Mouse (Mus musculus): ENCODE results near the gene Pck1.

Pck1 gene

DNA sequence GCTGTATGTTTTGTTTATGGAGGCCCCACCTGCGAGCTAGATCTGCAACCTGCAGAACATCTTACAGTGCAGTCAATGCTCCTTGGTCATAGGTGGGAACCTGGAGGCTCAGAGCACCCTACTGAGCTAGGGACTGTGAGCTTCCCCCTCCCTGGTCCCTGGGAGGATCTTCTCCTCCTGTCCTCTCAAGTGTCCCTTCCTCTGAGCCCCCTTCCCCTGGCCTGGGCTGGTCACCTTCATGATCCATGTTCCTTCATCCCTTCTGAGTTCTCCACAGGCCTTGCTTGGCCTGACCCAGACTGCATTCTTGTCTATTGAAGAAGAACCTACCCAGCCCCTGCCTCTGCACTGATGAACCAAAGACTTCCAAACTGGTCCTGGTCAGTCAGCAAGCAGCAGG, 21.7 kb downstream of the Pck1 start:
- DNase-seq: no peak

DNA sequence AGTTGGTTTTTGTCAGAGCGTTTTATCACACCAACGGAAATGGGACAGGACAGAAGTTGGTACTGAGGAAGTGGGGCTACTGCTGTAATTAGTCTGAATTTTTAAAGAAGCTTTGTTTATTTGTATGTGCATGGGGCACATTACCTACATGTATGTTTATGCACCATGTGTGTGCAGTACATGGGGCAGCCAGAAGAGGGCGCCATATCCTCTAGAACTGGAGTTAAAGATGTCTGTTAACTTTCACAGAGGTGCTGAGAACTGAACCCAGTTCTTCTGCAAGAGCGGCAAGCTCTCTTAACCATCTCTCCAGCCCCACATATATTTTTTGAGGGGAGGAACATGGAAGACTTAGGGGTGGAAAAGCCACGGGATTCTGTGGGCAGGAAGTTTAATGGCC, 22.9 kb downstream of the Pck1 start:
- no peak for DNase-seq

GRCm38 (mm10) chr2:173177481-173177880, 24.6 kb downstream of the Pck1 start:
- no peak for DNase-seq

GRCm38 (mm10) chr2:173177951-173178350, 25.1 kb downstream of the Pck1 start:
- peak; percentile 74 to 81 for DNase-seq

DNA sequence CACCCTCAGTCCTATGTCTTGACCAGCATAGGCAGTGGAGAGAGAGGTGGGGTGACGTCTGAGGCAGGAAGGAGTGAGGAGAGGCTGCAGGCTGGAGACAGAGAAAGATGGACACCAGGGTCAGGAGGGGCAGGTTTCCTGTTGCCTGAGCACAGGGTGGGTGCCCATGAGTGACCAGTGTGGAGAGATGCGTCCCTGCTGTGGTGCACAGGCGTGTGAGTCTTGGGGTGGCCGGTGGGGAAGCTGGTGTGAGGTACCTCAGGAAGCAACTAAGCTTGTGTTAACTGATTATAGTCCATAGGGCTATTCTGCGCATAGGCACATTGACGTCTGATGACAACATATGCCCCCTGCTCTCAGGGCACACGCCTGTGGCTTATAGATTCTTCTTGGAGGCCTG, 26.2 kb downstream of the Pck1 start:
- DNase-seq: no peak

GRCm38 (mm10) chr2:173180026-173180425, 27.2 kb downstream of the Pck1 start:
- DNase-seq: no peak

DNA sequence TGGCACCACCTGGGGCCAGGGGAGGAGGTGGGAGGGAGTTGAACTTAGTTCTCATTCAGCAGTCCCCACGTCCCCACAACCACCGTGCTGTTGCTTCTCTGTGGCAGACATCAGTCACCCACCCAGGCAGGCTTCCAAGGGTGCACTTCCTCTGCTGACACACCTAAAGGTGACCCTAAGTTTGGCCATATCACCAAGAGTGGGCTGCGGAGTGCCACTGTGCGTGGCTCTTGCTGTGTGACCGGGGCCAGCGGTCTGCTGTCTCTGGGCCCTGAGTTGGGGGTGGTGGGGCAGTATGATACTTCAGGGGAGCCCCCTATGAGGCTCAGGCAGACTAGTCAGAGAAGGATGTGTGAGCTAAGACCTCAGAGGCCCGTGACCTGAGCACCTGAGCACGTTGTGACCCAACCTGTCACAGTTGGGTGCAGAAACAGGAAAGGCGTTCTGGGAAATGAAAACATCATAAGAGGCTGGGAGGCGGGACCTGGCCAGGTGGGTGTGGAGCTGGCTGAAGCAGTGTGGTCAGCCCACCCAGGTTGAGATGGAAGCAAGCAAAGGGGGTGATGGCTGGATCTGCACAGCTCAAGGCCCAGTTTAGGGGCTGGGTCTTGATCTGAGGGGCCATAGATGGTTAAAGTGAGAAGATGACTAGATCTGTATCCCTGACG, 28.0 kb downstream of the Pck1 start:
- no peak for DNase-seq

- DNase-seq: no peak
Observed at GRCm38 (mm10) chr2:173181486-173181885, 28.6 kb downstream of the Pck1 start.

- DNase-seq: no peak
Observed at GRCm38 (mm10) chr2:173181901-173182300, 29.1 kb downstream of the Pck1 start.

- no peak for DNase-seq
Observed at GRCm38 (mm10) chr2:173182796-173183195, 29.9 kb downstream of the Pck1 start.

GRCm38 (mm10) chr2:173183311-173183710, 30.5 kb downstream of the Pck1 start:
- no peak for DNase-seq

DNA sequence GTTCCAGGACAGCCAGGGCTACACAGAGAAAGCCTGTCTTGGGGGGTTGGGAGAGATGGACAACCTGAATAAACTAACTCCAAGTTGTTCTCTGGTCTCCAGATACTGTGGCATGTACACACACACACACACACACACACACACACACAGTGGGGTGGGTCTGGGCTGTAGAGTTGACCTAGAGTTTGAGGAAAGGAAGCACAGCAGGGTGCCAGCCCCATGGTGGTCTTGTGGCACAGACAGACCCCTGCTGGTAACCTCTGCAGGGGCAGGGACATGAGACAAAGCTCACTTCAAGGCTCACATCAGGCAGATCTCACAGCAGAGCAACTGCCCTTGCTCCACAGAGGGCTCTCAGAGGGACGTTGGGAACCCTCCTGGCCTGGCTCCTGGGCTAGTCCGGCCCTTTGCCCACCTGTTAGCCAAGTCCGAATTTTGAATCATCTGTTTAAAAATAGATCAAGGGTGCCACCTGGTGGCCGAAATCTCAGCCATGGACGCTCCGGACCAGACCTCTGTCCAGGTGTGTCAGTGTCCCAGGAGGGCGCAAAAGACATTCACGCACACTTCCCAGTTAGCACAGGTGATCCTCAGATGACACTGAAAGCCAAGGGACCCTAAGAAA, 31.1 kb downstream of the Pck1 start:
- DNase-seq: peak; percentile 88 to 92

- DNase-seq: no peak
Observed at GRCm38 (mm10) chr2:173184475-173185080, 31.7 kb downstream of the Pck1 start.

- DNase-seq: no peak
Observed at GRCm38 (mm10) chr2:173185282-173185681, 32.4 kb downstream of the Pck1 start.

GRCm38 (mm10) chr2:173186047-173186943, 33.4 kb downstream of the Pck1 start:
- DNase-seq: peak; percentile 95 to 98

DNA sequence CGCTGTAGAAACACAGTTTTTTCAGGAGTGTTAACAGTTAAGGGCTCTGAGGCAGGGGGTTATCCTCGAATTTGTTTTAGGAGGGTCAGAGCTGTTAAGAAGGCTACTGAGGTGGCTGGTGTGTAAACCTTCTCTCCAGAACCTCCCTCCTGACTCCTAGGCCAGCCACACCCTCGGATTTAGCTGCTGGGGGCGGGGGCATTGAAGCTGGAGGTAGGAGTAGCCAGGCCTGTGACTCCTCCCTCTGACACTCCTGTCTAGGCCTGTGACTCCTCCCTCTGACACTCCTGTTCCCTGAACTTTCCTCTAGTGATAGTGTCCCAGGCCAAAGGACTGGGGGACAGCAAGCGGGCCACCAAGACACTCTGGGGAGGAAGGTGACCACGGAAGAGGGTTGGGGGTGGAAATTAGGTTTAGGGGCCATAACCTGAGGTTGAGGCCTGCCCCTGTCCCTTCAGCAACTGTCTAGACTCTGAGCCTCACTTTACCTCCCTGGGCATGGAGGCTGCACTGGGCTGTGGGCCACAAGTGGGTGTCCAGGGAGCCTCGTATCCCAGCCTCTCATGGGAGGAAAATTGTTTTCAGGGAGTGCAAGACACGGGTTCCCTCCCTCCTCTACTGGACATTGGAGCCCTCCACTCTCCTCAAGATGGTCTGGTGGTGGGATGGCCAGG, 34.5 kb downstream of the Pck1 start:
- DNase-seq: no peak

DNA sequence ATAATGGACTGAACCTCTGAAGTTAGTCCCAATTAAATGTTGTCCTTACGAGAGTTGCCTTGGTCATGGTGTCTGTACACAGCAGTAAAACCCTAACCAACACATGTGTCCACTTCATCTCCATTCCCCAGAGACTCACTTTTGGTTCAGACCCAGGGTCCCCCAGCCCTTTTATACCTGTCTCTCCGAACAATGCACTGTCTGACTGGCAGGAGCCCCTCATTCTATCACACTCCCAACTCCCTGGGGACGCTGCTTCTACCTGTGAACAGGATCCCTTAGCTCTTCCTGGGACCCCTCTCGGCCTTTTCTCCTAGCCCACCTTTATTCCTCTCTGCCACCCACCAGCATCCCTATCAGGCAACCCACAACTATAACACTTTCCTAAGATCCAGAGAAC, 41.9 kb downstream of the Pck1 start:
- no peak for DNase-seq

GRCm38 (mm10) chr2:173202924-173203689, 50.3 kb downstream of the Pck1 start:
- DNase-seq: no peak

DNA sequence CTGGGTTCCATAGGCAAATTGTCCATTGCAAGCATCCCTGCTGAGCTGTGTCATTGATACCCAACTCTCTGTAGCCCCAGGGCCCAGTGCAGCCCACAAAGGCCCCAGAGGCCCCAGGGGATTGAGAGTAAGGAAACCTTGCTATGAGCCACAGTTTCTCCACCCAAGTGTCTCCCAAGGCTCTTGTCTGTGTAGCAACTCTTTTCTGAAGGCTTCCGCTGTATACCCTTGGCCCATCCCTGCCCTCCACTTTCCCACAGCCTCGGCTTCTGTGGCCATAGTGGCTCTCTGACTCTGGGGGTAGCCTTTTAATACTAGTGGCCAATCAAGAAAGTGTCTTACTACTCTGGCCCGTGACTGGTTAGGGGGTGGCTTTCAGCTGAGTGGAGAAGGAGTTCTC, 50.9 kb downstream of the Pck1 start:
- no peak for DNase-seq

- DNase-seq: no peak
Observed at GRCm38 (mm10) chr2:173204671-173205070, 51.8 kb downstream of the Pck1 start.

DNA sequence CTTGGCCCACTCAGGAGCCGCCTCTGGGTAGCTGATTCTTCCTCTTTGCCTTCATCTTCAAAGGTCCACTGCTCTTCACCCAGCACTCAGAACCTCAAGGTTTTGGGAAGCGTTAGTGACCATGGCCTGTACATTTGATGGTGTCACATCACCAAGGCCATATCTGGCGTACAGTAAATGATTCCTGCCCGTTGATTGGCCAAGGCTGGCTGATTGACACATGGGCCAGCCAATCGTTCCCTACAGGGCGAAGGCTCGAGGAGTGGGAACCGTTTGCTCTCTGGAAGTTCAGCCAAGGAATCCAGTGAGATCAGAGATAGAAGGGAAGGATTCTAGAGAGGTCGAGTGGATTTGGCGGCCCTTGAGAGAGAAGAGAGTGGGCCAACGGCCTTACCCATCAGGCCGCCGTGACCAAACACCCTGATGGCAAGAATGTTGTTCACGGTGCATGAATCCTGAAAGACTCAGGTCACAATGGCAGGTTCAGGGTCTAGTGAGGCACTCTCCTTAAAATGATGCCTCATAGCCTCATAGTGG, 52.8 kb downstream of the Pck1 start:
- no peak for DNase-seq

GRCm38 (mm10) chr2:173207051-173207450, 54.2 kb downstream of the Pck1 start:
- DNase-seq: no peak

All from cerebellum, postnatal 10 days (tissue).